Mouse (Mus musculus) thymus, postnatal 0 days (tissue): ENCODE results near the gene Cfap61. TPM values are rescaled to one million over a fixed set of nuclear protein-coding genes. Genes with fewer than 3 reads are reported as not detected.

Experiments
- DNase-seq: peaks from one replicate; pipeline ENCODE4 v3.0.0-alpha.2; 2015; ENCODE audit warnings: low spot score
- polyA plus RNA-seq: library from polyadenylated mRNA; unstranded; fragments of >200 nt; fragmentation: Nextera tagmentation; extraction: Ambion mirVana; gene quantifications from 2 replicates; pipeline ENCODE4 v1.2.1, GENCODE M21; 2015

Cfap61 gene
- polyA plus RNA-seq, 1 experiment from 2014 or later: 0.30 TPM

DNA sequence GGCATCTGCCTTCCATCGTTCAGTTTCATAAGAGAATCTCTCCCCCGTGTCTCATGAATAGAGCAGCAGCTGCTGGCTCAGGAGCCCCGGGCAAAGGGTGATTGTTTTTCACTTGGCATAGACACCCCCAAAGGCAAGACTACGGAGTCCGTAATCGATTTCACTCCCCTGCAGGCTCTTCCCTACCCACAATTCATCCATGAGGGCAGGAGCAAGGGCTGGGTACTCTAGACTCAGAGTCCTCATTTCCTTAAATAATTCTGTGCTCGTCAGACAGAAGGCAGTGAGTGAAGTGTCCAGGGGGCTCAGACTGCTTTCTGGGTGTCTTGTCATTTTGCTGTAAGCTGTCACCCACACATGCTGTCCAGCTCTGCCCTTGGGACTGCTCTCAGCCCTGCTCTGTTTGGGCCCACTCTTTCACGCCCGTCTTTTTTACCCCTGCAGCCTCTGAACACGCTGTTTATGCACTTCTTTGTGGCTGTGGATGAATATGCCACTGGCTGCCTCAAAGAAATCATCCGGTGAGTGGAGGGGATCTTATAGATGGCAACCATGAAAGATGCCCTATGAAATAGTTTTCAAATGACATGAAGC is 15.0 kb downstream of the Cfap61 start:
- DNase-seq: no peak

DNA sequence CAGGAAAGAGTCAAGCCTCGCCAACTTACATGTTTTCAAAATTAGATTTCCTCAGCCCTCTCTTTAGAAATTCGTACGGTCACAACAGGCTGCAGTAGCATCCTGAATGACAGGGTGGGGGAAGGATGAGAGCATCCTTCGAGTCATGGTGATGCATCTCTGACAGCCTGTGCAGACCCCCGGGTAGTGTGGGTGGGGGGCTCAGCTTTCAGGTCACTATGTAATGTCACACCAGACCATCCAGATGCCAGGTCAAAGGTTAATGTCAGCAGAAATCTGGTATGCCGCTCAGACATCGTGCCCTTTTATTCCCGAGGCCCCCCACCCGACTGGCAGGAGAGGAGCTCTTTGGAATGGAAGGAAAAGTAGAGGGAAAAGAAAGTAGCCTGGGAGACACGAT is 15.7 kb downstream of the Cfap61 start:
- DNase-seq: no peak

DNA sequence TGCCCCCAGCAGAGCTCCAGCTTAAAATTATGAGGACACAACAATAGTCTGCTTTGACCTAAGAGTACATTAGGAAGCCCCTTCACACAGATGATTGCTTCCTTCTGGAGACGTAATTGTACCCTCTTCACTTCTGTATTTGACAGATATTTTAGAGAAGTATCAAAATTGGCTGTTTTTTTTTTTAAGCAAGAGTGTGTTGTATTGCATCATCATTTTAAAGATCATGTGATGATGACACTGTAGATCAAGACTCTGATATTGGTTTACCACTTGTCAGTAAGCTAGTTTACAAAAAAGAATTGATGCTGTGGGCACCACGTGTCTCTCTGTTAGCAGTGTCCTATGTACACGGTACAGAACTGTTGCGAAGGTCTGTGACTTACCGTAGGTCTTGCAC is 18.1 kb downstream of the Cfap61 start:
- DNase-seq: no peak

DNA sequence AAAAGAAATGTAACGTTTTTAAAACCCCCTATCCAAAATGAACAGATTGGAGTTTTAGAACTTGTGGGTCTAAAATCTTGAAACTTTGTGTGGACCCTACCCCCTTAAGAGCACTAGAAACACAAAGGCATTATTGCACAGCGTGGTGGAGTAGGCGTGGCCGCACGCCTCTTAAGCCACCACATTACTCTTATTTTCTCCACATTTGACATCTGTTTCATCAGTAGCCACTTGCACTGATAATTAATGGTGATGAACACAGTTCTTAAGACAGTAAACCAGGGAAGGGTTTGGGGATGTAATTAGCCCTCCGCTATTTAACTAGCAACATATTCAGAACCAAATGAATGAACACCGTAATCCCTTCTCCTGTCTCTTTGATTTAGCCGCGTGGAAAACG is 21.3 kb downstream of the Cfap61 start:
- DNase-seq: no peak

DNA sequence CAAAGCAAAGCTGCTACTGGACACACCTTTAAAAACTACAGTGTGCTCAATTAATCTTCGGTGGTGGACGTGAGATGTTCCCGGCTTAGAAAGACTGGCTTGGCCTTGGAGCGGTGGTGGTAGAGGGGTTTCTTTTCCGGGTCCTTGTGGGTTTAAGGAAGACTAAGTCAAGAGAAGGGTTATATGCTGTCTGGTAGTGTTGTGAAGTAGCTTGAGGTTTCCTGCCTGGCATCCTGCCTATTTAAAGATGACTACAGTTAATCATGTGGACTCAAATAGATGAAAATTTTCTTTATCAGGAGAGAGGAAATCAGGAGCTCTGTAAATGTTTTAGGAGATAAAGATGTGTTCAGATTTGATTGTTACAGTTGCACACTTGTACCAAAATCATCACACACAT is 21.7 kb downstream of the Cfap61 start:
- no peak for DNase-seq

DNA sequence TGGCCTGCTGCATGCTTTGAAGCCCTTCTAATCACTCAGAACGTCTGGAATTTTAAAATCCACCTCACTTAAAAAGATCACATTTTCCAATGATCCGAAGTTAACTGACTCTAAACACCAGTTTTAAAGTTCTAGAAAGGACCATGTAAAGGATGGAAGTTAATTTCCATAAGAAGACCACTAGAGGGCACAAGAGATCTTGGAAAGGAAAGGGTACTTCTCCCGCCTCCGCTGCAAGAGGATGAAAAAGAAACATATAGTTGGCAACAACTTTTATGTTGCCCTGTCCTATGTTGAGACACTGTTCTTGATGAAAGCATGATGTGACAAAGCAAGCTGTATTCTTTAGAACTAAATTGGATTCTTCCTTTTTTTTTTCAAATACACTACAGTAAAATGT is 22.9 kb downstream of the Cfap61 start:
- peak; percentile 33 for DNase-seq

DNA sequence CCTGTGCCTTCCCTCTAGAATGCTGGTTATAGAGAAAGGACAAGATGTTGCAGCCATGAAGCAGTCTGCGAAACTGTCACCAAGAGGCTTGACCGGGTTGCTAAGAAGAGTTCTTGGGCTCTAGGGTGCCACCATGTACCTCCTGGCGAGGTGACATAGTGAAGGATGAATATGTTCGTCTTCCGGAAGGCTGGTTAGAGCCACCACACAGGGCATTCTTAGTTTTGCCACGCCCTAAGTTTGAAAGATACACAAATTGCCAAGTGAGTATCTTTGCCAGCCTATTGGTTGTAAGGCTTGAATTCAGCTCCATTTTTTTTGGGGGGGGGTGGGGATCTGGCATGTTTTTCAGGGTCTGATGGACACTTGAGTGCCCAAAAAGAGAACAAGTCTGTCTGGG is 23.5 kb downstream of the Cfap61 start:
- DNase-seq: no peak

DNA sequence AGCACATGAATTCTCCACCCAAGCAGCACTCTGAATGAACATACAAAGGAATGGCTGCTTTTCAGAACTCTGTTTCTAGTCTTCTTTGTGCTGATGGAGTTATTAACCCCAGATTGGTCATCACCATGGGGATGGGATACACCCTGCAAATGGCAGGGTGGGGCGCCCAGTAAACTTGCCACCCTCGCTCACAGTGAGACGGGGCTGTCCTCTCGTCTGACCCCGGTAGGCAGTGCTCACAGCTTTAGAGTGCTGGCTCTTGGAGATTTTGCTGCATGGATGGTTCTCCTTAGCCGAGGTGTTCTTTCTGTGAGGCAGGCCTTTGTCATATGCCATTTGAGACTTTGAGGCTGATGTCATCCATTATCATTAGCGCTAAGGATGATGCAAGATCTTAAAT is 24.0 kb downstream of the Cfap61 start:
- DNase-seq: no peak

DNA sequence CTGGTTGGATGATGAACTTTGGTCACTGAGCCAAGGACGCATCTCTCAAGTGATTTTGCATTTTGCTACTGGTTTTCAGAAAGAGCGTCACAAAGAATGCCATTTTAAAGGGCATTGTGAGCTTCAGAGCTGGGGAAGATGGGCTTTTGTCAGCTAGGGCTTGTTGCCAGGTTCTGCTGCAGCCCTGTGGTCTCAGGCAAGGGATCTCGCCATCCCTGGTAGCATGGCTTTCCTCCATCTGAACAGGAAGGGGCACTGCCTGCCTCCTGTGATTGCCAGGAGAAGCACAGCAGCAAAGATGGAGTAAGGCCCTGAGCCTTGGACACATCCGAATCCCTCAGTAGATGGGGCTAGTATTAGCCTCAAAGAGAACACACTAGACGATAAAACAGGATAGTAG is 27.3 kb downstream of the Cfap61 start:
- DNase-seq: no peak

DNA sequence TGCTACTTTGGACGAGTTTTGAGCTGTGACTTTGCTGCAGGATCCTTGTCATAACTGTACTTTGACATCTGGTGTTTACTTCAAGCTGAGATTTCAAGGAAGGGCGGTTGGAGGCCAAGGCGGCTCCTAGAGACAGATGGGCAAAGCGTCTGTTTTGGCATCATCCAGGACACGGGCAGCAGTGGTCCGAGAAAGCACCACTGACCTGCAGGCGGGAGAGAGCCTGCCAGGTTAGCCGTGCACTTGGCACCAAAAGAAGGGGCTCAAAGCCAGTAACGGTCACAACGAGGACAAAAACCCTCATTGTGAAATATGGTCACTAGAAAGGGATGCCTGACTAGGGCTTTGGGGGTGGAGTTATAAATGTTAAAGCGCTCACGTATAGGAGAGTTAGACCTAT is 36.2 kb downstream of the Cfap61 start:
- no peak for DNase-seq

DNA sequence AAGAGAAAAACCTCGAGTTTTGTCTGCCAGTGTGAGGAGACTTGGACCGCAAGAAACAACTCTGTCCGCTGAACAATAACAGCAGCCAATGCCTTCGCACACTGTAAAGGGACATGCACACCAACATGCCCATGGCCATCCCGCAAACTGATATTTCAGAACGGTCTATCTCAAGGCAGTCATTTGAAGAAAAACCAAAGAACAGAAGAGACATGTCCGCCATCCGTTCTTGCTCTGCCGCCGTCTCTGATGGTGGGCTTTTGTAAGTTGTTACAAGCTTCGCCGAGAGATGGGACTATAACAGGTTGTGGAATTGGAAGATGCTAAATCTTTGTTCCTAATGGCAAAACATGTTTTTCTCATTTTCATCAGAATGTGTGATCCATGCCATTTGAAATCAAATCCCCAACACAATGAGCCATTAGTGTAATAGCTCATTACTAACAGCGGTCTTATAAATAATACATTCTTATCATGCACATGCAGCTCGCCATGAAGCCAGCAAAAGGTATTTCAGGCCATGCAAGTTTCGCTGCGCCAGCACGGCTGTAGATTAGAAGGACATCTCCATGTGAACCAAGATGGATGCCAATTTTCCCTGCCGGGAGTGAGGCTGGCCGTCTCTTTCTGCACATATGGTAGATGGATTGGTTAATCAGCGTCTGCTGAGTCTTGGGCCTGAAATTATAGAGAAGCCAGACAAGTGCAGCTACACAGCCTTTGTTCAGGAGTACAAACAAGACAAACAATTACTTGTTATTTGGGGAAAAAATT is 36.8 kb downstream of the Cfap61 start:
- DNase-seq: no peak

DNA sequence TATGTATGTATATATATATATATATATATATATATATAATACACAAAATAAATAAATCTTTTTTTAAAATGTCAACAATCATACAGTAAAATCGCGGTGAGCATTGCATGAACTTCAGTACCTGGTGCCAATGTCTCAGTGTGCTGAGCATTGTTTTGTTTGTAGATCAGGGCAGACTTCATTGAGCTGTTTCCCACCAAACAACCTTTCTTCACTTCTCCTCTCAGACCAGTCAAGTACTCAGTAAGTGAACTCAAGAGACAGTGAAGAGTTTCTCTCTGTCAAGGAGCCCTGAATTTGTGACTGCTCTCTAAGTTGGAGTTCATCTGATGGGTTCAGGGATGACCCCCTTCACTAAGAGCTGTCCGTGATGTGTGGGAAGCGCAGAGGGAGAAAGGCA is 38.0 kb downstream of the Cfap61 start:
- DNase-seq: no peak

DNA sequence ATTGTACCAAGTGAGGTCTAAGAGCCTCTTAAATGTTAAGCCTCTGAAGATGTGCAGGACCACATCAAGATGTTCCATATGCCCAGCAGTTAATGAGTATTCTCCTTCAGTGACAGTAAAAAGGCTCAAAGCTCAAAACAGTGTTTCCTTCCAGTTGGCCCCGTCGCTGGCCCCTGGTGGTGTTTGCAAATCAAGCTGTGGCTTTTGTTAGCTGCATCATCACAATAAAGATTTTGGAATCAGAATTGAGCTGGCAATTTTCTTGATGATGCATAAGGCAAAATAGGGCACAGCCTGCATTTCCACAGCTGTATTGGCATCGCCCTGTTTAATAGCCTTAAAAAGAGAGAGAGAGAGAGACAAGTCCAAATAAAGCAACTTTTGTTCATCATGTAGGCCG is 45.0 kb downstream of the Cfap61 start:
- no peak for DNase-seq

DNA sequence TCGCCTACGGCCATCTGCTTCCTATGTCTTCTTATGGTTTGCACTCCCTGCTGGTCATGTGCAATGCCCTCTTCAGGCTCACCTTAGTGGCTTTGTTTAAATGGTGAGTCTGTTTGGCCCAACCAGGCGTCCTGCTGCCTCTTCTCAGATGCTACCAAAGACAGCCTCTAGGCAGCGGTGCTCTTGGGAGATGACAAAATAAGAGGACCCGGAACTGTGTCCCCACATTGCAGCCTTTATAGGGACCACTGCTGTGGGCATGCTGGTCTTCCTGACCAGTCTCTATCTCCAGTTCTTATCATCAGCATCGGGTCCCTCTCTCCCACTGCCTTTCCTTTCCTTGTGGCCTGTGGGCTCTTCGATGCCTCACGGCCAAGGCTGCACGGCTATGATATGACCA is 46.3 kb downstream of the Cfap61 start:
- no peak for DNase-seq

DNA sequence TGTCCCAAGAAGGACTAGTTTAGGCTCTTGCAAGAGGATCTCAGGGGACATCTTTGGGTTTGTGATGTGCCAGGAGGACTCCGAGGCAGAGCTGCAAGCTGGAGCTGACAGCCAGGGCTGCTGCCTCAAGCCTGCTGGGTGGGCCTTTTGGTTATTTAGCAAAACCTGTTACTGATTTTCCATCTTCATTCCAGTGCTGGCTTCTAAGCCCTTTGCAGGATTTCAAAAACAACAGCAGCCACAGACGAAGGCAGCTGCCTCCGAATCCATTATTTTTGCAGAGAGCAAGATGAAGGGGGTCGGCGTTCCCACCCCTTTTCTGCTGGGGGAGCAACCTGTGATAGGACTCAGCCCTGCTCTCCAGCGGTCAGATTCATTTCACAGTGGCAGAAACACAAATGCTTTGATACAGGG is 47.1 kb downstream of the Cfap61 start:
- DNase-seq: no peak

DNA sequence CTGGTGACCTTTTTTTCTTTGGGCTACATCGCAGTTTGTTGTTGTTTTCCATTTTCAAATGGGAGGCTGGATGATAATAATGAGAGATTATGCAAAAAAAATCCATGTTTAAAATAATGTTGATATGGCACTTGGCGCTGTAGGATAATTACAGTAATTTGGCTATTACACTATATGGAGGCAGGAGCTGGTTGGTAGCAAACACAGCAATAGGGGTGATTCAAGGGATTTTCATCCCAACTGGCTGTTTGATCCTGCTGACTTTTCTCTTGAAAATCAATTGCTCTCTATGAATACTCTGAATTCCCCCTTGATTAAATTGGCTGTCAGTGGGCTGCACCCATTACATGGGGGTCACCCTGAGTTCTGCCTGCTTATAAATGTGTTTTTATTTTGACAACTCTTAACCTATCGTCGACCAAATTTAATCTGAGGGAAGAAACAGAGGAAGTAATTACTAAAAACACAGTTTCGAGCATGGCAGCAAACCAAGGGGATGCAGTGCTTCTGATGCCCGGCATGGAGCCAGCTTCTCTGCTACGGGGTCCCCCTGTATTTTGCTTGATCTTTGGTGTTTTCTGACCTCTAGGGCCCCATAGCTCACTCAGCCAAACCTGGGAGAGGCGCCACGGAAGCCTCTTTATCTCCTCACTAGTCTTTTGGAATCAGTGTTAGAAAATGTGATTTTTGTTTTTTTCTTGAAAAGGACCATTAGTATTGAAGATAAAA is 47.9 kb downstream of the Cfap61 start:
- DNase-seq: no peak

DNA sequence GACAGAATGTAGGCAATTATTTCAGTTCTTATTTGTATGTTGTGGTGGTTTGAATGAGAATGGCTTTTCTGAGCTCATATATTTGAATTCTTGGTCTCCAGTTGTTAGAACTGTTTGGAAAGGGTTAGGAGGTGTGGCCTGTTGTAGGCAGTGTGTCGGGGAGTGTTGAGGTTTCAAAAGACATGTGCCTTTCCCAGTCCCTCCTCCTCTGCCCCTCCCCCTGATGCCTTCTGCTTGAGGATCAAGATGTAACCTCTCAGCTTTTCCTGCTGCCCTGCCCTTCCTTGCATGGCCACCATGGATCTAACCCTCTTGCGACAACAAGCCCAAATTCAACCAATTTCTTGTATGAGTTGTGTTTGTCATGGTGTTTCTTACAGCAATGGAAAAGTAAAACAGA is 53.2 kb downstream of the Cfap61 start:
- no peak for DNase-seq

DNA sequence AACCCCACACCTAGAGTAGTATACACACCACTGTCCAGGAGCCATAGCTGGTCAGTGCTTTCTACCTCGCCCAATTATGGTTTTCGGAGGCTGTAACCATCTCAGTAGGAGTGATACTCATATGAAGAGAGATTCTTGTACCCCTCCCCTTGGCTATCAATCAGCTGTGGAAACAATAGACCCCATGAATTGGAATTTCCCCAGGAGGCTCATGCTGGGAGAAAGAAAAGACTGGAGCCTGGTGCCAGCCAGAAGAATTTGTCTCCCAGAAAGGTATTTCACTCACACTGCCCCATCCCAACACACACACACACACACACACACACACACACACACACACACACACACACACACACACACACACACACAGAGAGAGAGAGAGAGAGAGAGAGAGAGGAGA is 55.9 kb downstream of the Cfap61 start:
- DNase-seq: no peak

DNA sequence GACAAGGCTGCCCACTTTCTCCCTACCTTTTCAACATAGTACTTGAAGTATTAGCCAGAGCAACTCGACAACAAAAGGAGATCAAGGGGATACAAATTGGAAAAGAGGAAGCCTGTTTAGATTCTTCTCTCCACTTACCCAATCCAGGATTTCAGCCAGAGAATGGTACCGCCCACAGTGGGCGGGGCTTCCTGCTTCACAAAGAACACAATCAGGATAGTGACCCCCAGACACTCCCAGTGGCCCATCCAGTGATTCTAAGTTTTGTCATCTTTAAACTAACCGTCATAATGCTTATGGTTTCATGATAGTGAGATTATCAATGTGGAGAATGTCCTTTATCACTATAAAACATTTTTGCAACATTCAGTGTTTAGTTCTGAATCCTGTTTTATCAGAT is 61.9 kb downstream of the Cfap61 start:
- no peak for DNase-seq

DNA sequence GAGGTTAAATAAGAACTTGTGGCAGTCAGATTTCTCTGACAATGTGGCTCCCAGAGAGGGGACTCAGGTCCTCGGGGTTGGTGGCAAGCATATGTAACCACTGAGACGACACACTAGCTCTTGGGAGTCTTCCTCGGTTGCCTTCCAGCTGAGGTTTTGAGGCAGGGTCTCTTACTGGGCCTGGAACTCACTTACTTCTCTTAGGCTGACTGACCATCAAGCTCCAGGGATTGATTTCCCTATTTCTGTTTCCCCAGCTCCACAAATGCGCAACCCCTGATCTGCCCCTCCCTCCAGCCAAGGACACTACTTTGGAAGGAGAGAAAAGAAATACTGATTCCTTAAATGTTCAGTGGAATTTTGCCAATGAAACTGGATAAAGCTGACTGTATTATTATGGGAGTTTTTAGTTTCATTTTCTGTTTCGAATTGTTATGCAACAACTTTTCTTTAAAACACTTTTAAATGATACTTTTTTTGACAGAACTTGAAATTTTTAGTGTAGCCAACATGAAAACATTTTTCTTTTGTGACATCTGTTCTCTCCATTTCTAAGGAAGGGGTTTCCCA is 63.5 kb downstream of the Cfap61 start:
- DNase-seq: no peak

DNA sequence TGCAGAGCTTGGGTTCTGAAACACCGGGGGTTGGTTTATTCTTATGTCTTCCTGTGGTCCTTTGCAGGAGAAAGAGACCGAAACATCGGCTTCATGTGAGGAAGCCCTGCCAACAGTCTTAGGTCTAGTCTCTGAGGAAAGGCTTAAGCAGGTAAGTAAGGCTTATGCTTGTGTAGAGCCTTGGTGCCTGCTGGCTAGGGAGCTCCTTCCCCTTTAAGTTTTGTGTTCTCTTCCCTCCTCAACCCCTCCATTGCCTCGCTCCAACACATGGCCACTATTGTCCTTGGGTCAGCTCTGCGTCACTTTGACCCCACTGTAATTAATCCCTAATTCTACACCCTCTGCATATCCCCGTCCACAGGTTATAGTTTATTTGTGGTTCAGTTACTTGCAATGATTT is 74.2 kb downstream of the Cfap61 start:
- DNase-seq: no peak

DNA sequence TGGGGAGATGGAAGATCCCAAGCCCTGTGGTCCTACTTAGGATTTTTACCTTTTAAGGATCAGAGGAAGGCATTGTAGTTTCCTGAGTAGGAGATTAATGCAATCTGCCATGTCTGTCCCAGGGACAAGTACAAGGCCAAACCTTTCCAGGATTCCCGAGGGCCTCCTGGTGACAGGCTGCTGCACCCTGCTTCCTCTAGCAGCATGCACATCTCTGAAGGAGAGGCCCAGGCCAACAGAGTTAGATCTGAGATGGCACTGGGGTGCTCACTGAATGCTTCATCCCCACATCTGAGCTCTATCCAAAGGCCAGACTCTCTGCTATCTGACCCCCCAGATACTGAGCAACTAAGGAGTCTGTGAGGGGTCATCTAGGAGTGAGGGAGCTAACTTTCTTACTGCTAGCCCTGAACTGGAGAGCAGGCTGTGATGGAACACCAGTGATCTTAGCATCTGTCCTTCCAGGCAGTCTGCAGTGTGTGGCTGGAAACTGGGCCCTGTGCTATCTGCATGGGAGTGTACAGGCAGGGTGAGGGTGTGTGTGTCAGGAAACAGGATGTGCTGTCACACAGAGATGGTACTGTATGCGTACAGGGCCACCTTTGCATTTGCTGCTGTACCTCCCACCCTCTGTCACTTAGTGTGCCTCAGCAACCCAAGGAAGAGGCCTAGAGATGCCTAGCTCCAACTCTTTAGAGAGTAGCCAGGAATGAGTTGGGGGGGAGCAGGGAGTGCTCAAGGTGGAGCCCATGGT is 75.2 kb downstream of the Cfap61 start:
- no peak for DNase-seq
